Mouse (Mus musculus) spleen, embryonic (tissue): ENCODE results near the gene Rreb1.

Experiments used
- CTCF ChIA-PET: fragments of 350-600 bp; sonication (Branson Sonifier 250); formaldehyde crosslinking; loops from one replicate; lab custom pipeline; 2022; lab: Charles Lee

Rreb1 gene

DNA sequence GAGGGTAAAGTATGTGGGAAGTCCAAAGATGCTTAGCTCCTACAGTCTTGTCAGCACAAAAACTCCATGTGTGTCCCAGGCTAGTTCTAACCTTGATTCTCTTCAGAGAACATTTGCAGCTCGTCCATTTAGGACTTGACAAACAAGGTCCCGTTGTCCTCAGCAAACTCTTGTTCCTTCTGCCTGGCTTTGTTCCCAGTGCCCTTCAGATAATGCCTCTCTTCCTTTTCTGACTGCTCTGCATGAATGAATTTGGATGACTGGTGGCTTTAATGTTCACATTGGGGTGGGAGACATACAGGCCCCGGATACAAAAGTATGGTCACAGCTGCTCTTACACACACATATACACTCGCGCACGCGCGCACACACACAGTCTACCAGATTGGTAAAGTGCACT, 156.7 kb downstream of the Rreb1 start:
- CTCF ChIA-PET: no interaction called here

DNA sequence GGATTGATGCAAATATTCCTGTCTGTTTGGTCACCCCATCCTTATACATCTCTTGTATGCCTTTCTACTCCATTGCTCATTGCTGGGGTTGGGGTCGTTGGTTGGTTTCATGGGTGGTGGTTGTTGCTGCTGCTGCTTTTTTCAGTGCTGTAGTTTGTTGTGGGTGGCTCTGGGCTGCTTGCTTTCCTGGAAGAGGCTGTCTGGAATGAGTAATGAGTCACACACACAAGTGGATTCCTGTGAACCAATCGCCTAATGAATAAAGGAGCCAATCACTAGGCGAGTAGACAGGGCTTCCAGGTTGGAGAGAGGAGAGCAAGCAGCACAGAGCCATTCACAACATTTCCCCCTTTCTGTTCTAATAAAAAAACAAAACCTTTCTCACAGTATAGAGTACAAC, 158.2 kb downstream of the Rreb1 start:
- CTCF ChIA-PET: no interaction called here

DNA sequence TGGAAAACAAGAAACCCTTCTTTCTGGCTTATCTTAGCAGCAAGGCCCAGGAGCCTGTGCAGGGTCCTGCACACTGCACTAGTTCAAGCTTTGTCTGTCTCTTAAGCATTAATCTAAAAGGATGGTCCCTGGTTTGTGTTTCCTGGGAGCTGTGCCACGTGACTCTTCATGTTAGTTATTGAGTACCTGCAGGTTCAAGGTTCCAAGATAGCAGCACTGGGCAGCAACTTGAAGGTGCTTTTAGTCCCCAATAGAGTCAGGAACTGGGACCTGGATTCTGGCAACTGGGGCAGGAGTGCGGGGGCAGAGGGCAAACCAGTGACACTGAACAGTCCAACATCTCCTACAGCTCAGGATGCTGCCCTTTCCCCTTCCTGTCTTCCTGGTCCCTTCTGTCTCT, 162.0 kb downstream of the Rreb1 start:
- CTCF ChIA-PET: no interaction called here

DNA sequence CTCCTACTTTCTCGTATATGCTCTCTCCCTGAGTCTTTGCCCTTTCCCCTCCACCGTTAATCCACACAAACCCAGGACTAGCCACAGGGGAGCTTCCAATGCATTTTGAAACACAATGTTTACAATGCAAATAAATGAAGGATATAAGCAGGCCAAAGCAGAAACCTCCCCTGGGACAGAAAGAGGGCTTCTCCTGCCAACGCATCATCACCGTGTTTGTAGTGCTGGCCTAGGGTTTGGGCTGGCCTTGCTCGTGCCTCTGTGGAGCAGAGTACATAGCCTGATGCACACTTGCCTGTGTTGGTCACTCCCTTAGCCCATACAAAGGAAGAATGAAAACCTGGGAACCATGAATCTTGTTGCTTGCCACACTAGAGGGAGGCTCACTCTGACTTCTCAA, 162.4 kb downstream of the Rreb1 start:
- CTCF ChIA-PET: no interaction called here

DNA sequence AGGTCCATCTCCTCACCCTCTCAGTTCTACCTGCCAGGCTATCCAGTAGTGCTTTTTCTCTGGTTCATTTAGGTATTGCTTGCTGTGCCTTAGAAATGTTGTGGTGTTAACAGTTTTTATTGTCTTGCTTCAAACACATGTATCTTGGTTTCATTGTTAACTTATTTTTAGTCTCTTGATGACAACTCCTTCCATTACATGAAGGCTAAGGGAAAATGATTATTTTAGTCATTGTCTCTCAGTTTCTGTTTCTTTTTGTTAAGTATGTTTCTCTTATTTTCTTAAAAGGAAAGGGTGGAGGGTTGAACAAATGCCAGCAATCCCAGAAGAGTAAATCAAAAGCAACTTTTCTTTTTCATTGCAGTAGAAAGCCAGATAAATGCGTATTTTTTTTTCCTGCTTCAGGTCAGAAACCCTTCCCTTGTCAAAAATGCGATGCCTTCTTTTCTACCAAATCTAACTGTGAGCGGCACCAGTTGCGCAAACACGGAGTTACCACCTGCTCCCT, 163.0 kb downstream of the Rreb1 start:
- CTCF ChIA-PET: no interaction called here

DNA sequence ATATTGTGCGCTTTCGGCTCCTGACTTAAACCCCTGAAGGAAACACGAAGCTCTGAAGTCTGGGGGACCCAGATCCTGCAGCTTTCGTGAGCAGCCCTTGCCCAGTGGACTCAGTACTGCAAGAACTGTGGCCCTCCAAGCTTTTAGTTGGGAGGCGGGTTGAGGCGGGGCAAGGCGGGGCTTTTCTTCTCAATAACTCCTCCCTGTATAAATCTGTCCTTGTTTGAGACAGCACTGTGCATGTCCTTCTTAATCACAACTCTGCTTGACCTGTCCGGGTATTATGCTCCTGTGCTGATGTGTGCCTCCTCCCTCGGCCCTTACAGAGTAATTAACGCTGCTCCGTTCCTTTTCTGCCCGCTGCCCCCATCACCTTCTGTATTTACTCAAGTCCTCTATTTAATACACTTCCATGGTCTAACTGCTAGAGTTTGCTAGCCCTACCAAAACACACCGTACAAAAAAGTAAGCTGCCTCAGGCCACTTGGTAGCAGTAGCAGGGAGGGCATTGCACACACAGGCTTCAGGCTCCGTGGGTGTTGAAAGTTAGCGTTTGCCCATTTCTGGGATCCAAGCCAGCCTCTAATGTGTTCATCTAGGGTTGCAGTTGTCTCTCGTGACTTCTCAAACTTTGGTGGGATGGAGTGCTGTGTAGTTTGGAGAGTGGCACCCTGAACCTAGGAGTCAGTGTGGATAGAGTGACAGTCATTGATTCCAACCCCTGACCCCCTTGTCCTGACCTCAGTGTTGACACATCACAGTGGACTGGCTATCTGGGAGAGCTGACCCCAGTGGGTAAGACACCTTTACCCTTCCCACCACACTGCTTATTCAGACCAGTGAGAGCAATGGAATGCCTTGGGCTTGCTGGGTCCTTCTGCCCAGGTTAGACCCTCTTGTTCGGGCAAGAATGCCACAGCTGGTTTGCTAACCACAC, 164.0 kb downstream of the Rreb1 start:
- CTCF ChIA-PET: no interaction called here

DNA sequence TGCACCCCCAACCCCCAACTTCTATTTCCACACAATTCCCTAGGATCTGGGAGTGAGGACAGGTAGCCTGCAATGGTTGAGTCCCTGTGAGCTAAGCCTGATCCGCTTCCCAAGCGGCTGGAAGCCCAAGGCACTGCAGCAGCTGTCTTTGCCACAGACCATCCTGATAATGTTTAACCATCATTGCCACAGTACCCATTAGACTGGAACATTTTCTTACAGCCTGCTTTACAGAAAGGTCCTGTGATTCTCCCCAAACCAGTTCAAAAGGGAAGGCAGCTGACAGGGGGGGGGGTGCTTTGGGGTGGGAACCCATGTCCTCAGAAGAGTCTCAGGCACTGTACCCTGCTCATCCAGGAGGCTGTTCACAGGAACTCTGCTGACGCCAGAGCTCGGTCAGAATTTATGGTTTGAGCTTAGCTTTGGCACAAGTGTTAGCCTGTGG, 164.7 kb downstream of the Rreb1 start:
- CTCF ChIA-PET: no interaction called here

DNA sequence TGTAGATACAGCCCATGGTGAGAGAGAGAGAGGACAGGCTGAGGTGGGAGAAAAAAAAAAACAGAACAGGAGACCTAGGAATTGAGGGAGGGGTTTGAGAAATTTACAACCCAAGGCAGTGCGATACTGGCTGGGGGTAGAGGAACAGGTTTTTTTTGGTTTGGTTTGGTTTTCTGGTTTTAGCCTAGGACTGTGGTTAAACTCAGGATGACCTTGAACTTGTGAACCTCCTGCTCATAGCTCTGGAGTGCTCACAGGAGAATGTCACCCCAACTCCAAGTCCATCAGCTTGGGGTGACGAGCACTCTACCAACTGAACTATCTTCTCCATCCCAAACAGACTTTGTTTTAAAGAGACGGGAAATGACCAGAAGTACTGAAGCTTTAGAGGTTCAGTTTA, 165.3 kb downstream of the Rreb1 start:
- CTCF ChIA-PET: no interaction called here

DNA sequence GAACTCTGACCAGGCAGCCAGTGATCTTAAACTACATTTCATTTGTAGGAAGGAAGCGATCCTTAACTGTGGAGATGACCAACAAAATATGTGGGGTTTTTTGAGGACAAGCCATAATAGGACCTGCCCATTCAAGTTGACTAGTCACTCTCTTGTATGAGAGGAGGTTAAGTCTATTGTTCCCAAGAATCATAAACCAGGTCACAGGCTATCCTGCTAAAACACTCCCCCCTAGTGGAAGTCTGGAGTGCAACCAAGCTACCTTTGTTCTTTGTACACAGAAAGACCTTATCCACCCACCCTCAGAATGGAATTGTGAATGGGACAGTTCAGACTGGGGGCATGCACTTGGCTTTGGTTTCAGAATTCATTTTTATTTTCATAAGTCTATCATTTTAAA, 166.1 kb downstream of the Rreb1 start:
- CTCF ChIA-PET: interaction anchor here (0.5 kb wide), 1 partner anchor 124 kb away, joined by 8 read pairs; no protein-coding TSS in a partner anchor

DNA sequence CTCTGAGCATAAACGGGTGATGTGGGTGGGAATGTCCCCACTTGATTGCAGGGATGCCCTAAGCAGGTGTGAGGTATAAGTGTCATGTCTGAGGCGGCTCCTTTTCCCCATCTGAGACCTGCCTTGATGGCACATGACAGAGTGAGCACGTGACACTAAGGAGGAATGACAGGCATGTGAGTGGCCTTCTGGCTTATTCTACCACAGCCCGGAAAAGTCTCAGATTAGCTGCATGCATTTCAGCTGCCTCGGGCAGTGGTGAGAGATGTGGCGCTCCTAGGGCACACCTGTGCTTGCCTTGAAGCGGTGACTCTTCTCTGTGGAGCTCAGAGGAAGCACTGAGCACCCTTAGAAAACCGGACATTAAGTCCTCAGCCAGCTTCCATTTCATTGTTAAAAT, 167.2 kb downstream of the Rreb1 start:
- CTCF ChIA-PET: interaction anchor here (0.8 kb wide), 1 partner anchor 75 kb away, joined by 3 read pairs; no protein-coding TSS in a partner anchor

DNA sequence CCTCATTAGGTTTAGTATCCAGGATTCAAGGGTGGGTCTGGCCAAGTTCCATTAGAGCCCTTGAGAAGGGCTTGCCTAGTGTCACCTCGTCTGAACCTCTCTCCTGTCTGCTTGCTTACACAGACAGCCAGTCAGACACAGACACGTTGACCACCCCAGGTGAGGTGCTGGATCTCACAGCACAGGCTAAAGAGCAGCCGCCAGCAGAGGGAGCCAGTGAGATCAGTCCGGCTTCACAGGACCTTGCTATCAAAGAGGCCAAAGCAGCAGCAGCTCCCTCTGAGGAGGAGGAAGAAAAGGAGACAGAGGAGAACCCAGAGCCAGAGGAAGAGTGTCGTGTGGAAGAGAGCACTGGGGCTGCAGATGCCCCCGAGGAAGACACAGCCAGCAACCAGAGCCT, 168.5 kb downstream of the Rreb1 start:
- CTCF ChIA-PET: interaction anchor here (0.8 kb wide), 1 partner anchor 512 kb away, joined by 3 read pairs; no protein-coding TSS in a partner anchor

DNA sequence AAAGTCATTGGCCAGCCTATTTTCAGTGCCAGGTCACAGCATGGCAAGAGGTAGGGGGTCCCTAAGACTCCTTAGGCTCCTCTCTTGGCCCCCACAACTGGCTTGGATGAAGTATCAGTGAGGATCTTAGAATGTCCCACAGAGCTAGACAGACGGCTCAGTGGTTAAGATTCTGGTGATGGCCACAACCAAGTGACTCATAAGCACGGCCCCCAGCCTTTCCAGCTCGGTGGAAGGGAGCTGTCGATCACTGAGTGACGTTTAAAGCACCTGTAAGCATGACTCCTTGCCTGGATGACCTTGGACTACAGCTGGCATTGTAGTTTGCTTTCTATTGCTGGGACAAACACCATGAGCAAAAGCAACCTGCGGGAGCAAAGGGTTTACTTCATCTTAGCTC, 174.8 kb downstream of the Rreb1 start:
- CTCF ChIA-PET: no interaction called here

DNA sequence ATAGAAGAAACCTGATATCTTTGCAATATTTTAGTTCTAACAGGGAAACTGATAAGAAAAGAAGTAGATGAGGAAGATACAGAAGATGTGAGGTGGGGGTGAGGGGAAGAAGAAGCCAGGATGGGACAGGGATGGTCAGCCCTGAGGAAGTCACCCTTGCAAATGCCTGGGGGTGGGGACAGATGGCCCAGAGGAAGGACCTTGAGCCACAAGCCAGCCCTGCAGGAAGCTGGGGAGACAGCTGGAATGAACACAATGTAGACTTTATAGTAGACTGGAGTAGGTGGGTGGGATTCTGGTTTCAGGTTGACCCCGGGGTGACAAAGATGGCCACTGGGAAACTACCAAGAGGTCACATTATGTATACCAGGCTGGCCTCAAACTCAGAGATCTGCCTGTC, 176.1 kb downstream of the Rreb1 start:
- CTCF ChIA-PET: interaction anchor here (0.6 to 0.7 kb wide), 2 partner anchors 196 to 472 kb away, joined by 3 to 6 read pairs; no protein-coding TSS in a partner anchor

DNA sequence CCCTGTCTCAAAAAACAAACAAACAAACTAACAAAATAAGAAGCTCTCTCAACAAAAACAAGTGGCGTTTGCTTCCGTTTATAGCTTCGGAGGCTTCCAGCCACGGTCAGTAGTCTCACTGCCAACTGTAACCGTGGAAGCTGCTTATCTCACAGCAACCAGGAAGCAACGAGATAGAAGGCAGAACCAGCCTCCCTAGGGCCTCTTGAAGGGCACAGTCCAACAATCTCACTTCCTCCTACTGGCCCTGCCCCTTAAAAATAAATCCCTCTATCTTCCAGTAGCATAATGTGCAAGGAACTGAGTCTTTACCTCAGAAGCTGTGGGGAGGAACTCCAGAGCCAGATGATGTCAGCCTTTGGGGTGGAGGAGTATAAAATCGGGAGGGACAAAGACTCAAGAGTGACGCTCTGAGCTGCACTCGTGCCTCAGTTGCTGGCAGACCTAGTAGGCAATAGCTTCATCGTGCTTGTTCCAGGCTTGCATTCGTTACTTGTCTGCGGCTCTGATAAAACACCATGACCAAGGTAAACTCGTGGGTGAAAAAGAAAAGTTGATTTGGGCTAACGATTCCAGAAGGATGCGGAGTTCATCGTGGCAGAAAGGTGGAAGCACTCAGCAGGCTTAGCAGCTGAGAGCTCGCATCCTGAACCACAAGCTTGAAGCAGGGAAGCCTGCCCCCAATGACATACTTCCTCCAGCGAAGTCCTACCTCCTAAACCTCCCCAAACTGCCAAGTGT, 180.5 kb downstream of the Rreb1 start:
- CTCF ChIA-PET: no interaction called here

DNA sequence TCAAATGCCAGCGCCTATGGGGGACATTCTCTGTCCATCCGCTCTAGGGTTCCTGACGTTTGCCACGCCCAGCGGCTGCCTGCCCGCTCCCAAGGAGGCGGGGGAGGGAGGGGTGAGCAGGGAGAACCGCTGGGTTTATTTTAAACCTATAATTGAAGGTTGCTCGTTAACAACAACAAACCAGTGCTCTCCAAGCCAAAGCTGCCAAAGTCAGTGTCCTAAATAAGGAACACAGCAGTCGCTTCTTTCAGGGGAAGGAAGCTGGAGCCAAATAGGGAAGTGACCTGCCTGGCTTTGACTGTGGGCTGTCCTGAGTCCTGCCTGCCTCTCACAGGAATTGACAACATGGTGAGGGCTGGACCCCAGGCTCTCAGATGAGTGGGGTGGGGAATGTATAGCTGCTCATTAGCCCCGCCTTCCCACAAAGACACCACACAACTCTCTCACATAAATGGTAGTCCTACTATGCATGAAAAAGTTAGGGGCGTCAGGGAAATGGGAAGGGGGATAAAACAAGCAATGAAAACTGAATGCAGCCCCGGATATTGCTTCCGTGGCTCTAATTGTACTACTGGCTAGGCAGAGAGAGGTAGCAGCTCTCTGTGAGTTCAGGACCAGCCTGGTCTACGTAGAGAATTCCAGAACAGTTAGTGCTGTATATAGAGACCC, 181.2 kb downstream of the Rreb1 start:
- CTCF ChIA-PET: no interaction called here

DNA sequence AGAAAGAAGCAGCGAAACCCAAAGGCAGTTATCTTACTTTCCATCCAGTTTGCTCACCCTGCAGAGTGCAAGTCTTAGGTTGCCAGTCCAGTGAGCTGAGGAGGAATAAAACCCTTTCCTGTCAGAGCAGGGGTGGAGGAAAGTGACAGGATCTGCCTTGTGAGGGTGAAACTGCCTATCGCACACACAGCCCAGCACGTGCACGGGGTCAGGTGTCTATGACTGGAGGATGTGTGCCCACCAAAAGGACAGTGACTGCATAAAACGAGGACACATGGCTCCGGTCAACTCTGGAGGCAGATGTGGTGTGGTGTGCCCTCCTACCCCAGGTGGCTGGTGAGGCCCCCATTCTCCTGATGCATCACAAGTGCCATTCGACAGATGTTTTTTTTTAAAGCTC, 181.7 kb downstream of the Rreb1 start:
- CTCF ChIA-PET: no interaction called here

DNA sequence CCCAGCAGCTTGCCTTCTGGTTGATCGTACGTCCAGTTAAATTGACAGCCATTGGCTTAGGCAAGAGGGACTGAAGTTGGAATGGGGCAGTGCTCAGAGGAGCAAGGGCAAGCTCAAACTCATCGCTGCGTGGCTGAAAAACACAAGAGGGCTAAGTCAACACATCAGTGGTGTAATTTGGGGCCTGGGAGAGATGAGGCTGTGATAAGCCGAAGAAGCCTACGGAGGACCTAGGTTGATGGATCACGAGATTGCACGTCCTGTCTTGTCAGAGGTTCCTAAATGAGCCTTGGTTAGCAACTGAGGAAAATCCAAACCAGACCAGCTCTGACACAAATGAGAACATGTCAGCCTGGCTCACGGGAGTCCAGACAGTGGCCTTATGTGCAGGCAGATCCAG, 184.3 kb downstream of the Rreb1 start:
- CTCF ChIA-PET: no interaction called here

DNA sequence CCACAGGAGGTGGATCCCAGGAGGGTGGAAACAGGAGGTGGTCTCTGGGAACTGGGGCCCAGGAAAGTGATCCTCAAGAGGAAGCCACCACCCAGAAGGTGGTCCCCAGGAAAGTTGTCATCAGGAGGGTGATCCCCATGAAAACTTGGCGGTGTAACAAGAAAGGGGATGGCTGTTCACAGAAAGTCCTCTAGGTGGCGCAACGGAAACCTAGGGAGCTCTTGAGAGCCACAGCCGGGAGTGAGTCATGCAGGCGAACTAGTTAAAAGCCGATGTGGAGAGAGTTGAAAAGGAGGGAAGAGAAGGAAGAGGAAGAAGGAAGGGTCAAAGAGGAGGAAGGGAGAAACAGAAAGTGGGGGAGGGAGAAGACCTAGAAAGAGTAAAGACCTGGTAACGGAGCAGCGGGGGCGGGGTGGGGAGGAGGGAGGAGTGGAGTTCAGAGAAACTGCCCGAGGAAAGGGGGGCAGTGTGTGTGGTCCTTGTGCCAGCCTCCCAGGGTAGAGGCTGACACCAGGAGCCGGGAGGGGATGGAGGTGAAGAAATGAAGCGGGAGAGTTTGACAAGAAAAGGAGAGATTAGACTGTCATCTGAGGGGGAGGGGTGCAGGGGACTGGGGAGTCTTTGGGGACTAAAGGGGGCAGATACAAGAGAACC, 185.3 kb downstream of the Rreb1 start:
- CTCF ChIA-PET: no interaction called here

DNA sequence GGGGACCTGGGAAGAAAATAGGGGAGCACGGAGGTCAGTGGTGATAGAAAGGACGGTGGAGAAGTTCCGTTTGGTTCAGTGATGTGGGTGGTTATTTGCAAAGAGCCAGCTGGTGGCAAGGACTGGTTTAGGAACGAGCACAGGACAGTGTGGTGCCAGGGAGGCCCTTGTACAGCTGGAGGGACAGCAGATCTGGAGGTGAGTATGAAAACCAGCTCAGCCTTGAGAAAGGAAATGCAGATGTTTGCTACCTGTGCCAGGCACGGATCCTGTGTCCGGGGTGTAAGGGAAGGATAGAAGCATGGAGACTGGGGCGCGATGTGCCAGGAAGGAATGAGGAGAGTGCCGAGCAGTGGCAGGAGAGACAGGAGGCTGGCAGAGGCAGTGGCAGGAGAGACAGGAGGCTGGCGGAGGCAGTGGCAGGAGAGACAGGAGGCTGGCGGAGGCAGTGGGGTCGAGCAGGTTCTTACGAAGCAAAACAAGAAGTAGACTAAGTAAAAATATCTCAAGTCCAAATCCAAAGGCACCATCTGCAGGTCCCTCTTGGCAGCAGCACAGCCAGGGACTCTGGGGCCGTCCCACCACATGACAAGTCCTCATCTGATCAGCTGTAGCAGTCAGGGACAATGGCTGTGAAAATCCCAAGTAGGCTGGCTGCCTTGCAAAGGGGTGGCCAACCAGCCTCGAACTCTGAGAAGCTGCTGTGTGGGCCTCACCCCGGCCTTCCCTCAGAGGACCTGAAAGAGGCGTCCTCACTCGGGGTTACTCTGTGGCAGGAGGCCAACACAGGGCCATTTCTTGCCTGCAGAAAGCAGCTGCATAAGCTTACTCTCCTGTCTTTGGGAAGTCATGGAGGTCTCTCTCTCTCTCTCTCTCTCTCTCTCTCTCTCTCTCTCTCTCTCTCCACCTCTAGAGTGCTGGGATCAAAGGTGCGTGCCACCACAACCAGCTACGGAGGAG, 186.2 kb downstream of the Rreb1 start:
- CTCF ChIA-PET: no interaction called here
